Mouse (Mus musculus) MEL (cell line): ENCODE measurements around the gene Trpv4.

ENCODE experiments used
- CHD1 ChIP-seq: IDR thresholded peaks from 2 replicates; pipeline ENCODE4 v1.6.1; 2012; ENCODE audit warnings: low read depth, mild to moderate bottlenecking, inconsistent platforms, low read length, improper control_type of control experiment
- EP300 ChIP-seq, 2 experiments: IDR thresholded peaks; 2 replicates each; pipeline ENCODE4 v1.6.1; 2011; ENCODE audit warnings: improper control_type of control experiment in 2 of 2, low read length in 2 of 2, low read depth in 1 of 2, mild to moderate bottlenecking in 1 of 2
- MAFK ChIP-seq: IDR thresholded peaks from 2 replicates; pipeline ENCODE4 v1.6.1; 2011; ENCODE audit warnings: low read depth, mild to moderate bottlenecking, low read length, improper control_type of control experiment, borderline replicate concordance
- POLR2AphosphoS2 ChIP-seq: IDR thresholded peaks from 2 replicates; pipeline ENCODE4 v1.6.1; 2011; ENCODE audit warnings: low read length, improper control_type of control experiment
- POLR2AphosphoS5 ChIP-seq: IDR thresholded peaks from 2 replicates; pipeline ENCODE4 v1.6.1; 2012; ENCODE audit warnings: low read depth, borderline replicate concordance, mild to moderate bottlenecking, inconsistent platforms, low read length, moderate library complexity, mixed read lengths
- RAD21 ChIP-seq: IDR thresholded peaks from 2 replicates; pipeline ENCODE4 v1.6.1; 2011; ENCODE audit warnings: mild to moderate bottlenecking, low read depth, low read length, improper control_type of control experiment
- TAL1 ChIP-seq: IDR thresholded peaks from 2 replicates; pipeline ENCODE4 v1.6.1; 2012; ENCODE audit warnings: mild to moderate bottlenecking, inconsistent platforms, low read length, moderate library complexity, mixed read lengths

DNA sequence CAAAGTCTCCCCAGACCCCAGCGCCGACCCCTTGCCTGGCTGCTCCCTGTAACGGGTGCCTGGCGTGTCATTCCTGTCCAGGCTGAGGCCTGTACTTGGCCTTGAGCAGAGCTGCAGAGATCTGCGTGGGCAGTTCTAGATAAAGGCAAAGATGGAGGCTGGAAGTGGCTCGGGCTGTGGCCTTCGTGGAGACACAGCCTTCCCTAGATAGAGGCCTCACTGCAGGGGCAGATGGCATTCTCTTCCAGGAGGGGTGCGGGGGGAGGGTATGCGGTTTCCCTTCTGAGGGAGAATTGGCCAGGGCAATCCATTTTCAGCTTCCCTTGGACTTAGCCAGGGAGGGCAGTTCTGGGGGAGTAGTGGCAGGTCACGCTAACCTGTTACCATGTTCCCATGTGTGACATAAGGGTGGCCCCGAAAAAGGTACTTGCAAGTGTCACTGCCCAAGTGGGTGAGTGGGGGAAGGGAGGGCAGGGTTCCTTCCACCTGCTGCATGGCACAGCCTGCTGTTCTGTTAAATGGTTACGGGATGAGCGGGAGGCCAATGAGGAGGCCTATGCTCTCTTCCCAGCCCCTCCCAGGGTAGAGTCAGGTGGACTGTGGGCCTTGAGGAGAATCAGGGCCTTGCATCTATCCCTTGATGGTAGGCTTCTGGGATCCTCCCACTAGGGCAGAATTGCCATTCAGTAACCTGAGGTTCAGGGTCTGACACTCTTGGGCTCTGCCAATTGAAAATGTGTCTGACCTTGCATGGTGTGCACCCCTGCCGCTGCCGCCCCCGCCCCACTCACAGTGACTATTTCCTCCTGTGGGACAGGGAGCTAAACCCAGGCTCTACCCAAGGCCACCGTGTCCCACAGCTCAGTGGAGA lies 67.9 kb downstream of the Trpv4 start:
- TF ChIP-seq CHD1 (no peak), POLR2AphosphoS5 (no peak), EP300 (IDR thresholded peaks at IDR 0.05; ENCODE audit: low read depth in 1 of 2, low read length in 2 of 2) (no peak), RAD21 (no peak), TAL1 (no peak), POLR2AphosphoS2 (no peak), MAFK (no peak)
